Mouse (Mus musculus) intestine, embryonic 14.5 days (tissue): Measurements from ENCODE around the gene Nudc. TPM values are rescaled to one million over a fixed set of nuclear protein-coding genes. Genes with fewer than 3 reads are reported as not detected.

ENCODE experiments used
- ATAC-seq: fragments of 200-750 bp; cut with Nextera tagmentation; replicated peaks from 2 replicates; pipeline ENCODE4 v1.8.0; 2017; ENCODE audit warnings: low read depth, moderate number of reproducible peaks, moderate TSS enrichment, moderate library complexity; ENCODE audit not compliant: low FRiP score, low TSS enrichment
- DNase-seq: peaks from one replicate; pipeline ENCODE4 v3.0.0-alpha.2; 2018; ENCODE audit warnings: low spot score
- H3K27ac ChIP-seq: fragments of 300-500 bp; sonication (generic); 2 replicates; pipeline ENCODE4 v1.5.1; 2014; ENCODE audit warnings: low read depth, mild to moderate bottlenecking, control low read depth
- H3K27me3 ChIP-seq: fragments of 300-500 bp; sonication (generic); replicated peaks from 2 replicates; pipeline ENCODE4 v1.6.1; 2014; ENCODE audit warnings: low read length, control low read depth; ENCODE audit not compliant: control insufficient read depth, insufficient read depth
- H3K36me3 ChIP-seq: fragments of 300-500 bp; sonication (generic); 2 replicates; pipeline ENCODE4 v1.6.1; 2014; ENCODE audit warnings: low read length, control low read depth; ENCODE audit not compliant: control insufficient read depth, insufficient read depth
- H3K4me1 ChIP-seq: fragments of 300-500 bp; sonication (generic); replicated peaks from 2 replicates; pipeline ENCODE4 v1.6.1; 2014; ENCODE audit warnings: low read length, control low read depth, mixed read lengths; ENCODE audit not compliant: control insufficient read depth, insufficient read depth
- H3K4me2 ChIP-seq: fragments of 300-500 bp; sonication (generic); 2 replicates; pipeline ENCODE4 v1.6.1; 2014; ENCODE audit warnings: low read length
- H3K4me3 ChIP-seq: fragments of 300-500 bp; sonication (generic); 2 replicates; pipeline ENCODE4 v1.5.1; 2014; ENCODE audit warnings: low read depth, low read length, control low read depth, mixed read lengths
- H3K9ac ChIP-seq: fragments of 300-500 bp; sonication (generic); 2 replicates; pipeline ENCODE4 v1.6.1; 2014; ENCODE audit warnings: mild to moderate bottlenecking, low read length
- H3K9me3 ChIP-seq: fragments of 300-500 bp; sonication (generic); 2 replicates; pipeline ENCODE4 v1.6.1; 2016; ENCODE audit warnings: low read length, control low read depth; ENCODE audit not compliant: control insufficient read depth
- WGBS: fragments of 180-500 bp; shearing (Covaris S2); extraction: QIAGEN DNeasy Blood & Tissue Kit; methylation state at CpG from one replicate; pipeline ENCODE4 v1.1.7; 2014; 5-methylcytosine and 5-hydroxymethylcytosine counted together
- polyA plus RNA-seq: library from polyadenylated mRNA; unstranded; fragments of >200 nt; fragmentation: Nextera tagmentation; extraction: Ambion mirVana; gene quantifications from 2 replicates; pipeline ENCODE4 v1.2.1, GENCODE M21; 2014

Gene Nudc
- polyA plus RNA-seq, 1 experiment from 2014 or later, result 236 TPM

GRCm38 (mm10) chr4:133504300-133504699 is 41.5 kb downstream of the Nudc start:
- 58% methylated on average over 5 of the region's 5 CpGs for WGBS

GRCm38 (mm10) chr4:133501514-133501913 is 44.3 kb downstream of the Nudc start:
- Histone ChIP-seq H3K4me1 (peaks cover 9% of the 10 kb centered on the region; the same call in 1 of the 2 replicates), H3K4me3 (no peak overlapping the region), H3K27me3 (peaks cover 64% of the 10 kb centered on the region), H3K27ac (no peak overlapping the region), H3K9me3 (no peaks in the 10 kb centered on the region), H3K4me2 (no peak overlapping the region), H3K9ac (no peak overlapping the region), H3K36me3 (no peaks in the 10 kb centered on the region)
- WGBS, result 54% methylated on average over 7 of the region's 7 CpGs
- no peak for ATAC-seq
- DNase-seq, result no peak

More at GRCm38 (mm10) chr4:133504300-133504699, 41.5 kb downstream of the Nudc start:
- no peak for ATAC-seq
- Histone ChIP-seq H3K4me1 (no peaks in the 10 kb centered on the region), H3K27ac (no peak overlapping the region), H3K4me3 (no peak overlapping the region), H3K36me3 (no peaks in the 10 kb centered on the region), H3K4me2 (no peak overlapping the region), H3K27me3 (peaks cover 37% of the 10 kb centered on the region), H3K9me3 (no peaks in the 10 kb centered on the region), H3K9ac (no peak overlapping the region)
- no peak for DNase-seq

GRCm38 (mm10) chr4:133498160-133498724 is 47.6 kb downstream of the Nudc start, which contains the start of gene Trnp1:
Trnp1 (minus strand) TSS chr4:133498550.
- DNase-seq, result peak; percentile 85

GRCm38 (mm10) chr4:133497461-133498159 is 48.2 kb downstream of the Nudc start:
- under 1% methylated on average over 59 of the region's 70 CpGs for WGBS
- Histone ChIP-seq H3K27ac (no peak overlapping the region), H3K9ac (peak overlapping the region; percentile 48), H3K9me3 (no peaks in the 10 kb centered on the region), H3K4me2 (peak overlapping the region; percentile 99), H3K36me3 (no peaks in the 10 kb centered on the region), H3K4me3 (peak overlapping the region; percentile 51), H3K27me3 (peaks cover 82% of the 10 kb centered on the region), H3K4me1 (peaks cover 9% of the 10 kb centered on the region; the same call in 1 of the 2 replicates)
- ATAC-seq, result 0 out of 2 replicates have a peak, but pooled peaks have one; percentile 34
- DNase-seq, result no peak

More at GRCm38 (mm10) chr4:133498160-133498724, 47.6 kb downstream of the Nudc start, which contains the start of gene Trnp1:
- ATAC-seq, result peak; percentile 84
- WGBS, result 1% methylated on average over 53 of the region's 53 CpGs
- H3K36me3 ChIP-seq, result no peaks in the 10 kb centered on the region
- peak within 1 kb of the TSS; percentile 51 for H3K4me3 ChIP-seq
- H3K4me1 ChIP-seq, result peaks cover 9% of the 10 kb centered on the region; the same call in 1 of the 2 replicates
- peak within 1 kb of the TSS; percentile 99 for H3K4me2 ChIP-seq
- peak within 1 kb of the TSS; percentile 48 for H3K9ac ChIP-seq
- H3K9me3 ChIP-seq, result no peaks in the 10 kb centered on the region
- no peak within 1 kb of the TSS for H3K27ac ChIP-seq
- peaks cover 82% of the 10 kb centered on the region for H3K27me3 ChIP-seq

- 30% methylated on average over 6 of the region's 6 CpGs for WGBS
- Histone ChIP-seq H3K27ac (no peak overlapping the region), H3K4me1 (peaks cover 10% of the 10 kb centered on the region; the same call in 1 of the 2 replicates), H3K4me3 (peak overlapping the region; percentile 51; the same call in 1 of the 2 replicates), H3K36me3 (no peaks in the 10 kb centered on the region), H3K4me2 (peak overlapping the region; percentile 99; the same call in 1 of the 2 replicates), H3K9me3 (no peaks in the 10 kb centered on the region), H3K27me3 (peaks cover 79% of the 10 kb centered on the region), H3K9ac (no peak overlapping the region)
- DNase-seq, result no peak
- no peak for ATAC-seq
Observed at GRCm38 (mm10) chr4:133496738-133497445, 48.9 kb downstream of the Nudc start.

GRCm38 (mm10) chr4:133495711-133496110 is 50.1 kb downstream of the Nudc start:
- 36% methylated on average over 7 of the region's 7 CpGs for WGBS

GRCm38 (mm10) chr4:133494867-133495266 is 50.9 kb downstream of the Nudc start:
- no peak overlapping the region for H3K4me2 ChIP-seq
- 68% methylated on average over 4 of the region's 4 CpGs for WGBS
- H3K27ac ChIP-seq, result no peak overlapping the region
- ATAC-seq, result no peak
- H3K9ac ChIP-seq, result no peak overlapping the region
- no peak for DNase-seq
- H3K4me3 ChIP-seq, result no peak overlapping the region
- no peaks in the 10 kb centered on the region for H3K9me3 ChIP-seq
- no peaks in the 10 kb centered on the region for H3K36me3 ChIP-seq
- peaks cover 13% of the 10 kb centered on the region; the same call in 1 of the 2 replicates for H3K4me1 ChIP-seq
- H3K27me3 ChIP-seq, result peaks cover 58% of the 10 kb centered on the region

More at GRCm38 (mm10) chr4:133495711-133496110, 50.1 kb downstream of the Nudc start:
- no peak overlapping the region for H3K27ac ChIP-seq
- no peak overlapping the region for H3K9ac ChIP-seq
- DNase-seq (no peak), ATAC-seq (no peak)
- H3K36me3 ChIP-seq, result no peaks in the 10 kb centered on the region
- H3K9me3 ChIP-seq, result no peaks in the 10 kb centered on the region
- H3K4me3 ChIP-seq, result no peak overlapping the region
- H3K4me1 ChIP-seq, result peaks cover 13% of the 10 kb centered on the region; the same call in 1 of the 2 replicates
- peaks cover 67% of the 10 kb centered on the region for H3K27me3 ChIP-seq
- H3K4me2 ChIP-seq, result no peak overlapping the region

GRCm38 (mm10) chr4:133494432-133494831 is 51.4 kb downstream of the Nudc start:
- ATAC-seq, result no peak; the same call in 1 of the 2 replicates

More at GRCm38 (mm10) chr4:133494432-133494831, 51.4 kb downstream of the Nudc start:
- Histone ChIP-seq H3K9me3 (no peaks in the 10 kb centered on the region), H3K4me2 (peak overlapping the region; percentile 56), H3K4me3 (peak overlapping the region; percentile 20), H3K27me3 (peaks cover 54% of the 10 kb centered on the region), H3K36me3 (no peaks in the 10 kb centered on the region), H3K27ac (no peak overlapping the region), H3K4me1 (peaks cover 15% of the 10 kb centered on the region; the same call in 1 of the 2 replicates), H3K9ac (no peak overlapping the region)
- peak; percentile 96 for DNase-seq
- WGBS, result under 1% methylated on average over 12 of the region's 12 CpGs
